ENCODE assay signal across 19 mouse cellular contexts in genomic region chr8:46322833-46323232, GRCm38 (mm10). TPM values are rescaled to one million over a fixed set of nuclear protein-coding genes. Genes with fewer than 3 reads are reported as not detected.
DNase-seq lines count a peak whose midpoint lies in the region; ATAC-seq and TF ChIP-seq lines count a peak whose summit lies in the region.
"Had no signal": no experiment of that assay in that cellular context is flagged by ENCODE, and none has a peak within 500 bp of the region (broad histone marks: within the 10 kb centered on the region; RNA-seq: fewer than 3 reads in every experiment).

No protein-coding gene starts in this region.

- no peak overlapping the region for H3K27ac ChIP-seq in heart, adult 2 months
- no peak overlapping the region for H3K27ac ChIP-seq in layer of hippocampus, adult 2 months
- H3K27ac ChIP-seq in CH12.LX (ENCODE audit: insufficient read depth, low read depth): no peak overlapping the region
- H3K27ac ChIP-seq: macrophage had no signal

- no peaks in the 10 kb centered on the region for H3K4me1 ChIP-seq in heart, adult 2 months (ENCODE audit: control insufficient read depth, insufficient read depth, low read length)
- H3K4me1 ChIP-seq in CH12.LX (ENCODE audit: control insufficient read depth in 1 of 2, insufficient read depth in 2 of 2): no peaks in the 10 kb centered on the region; a peak in 1 of 4 replicates

- no peak overlapping the region for H3K4me2 ChIP-seq in CH12.LX (ENCODE audit: insufficient read depth, low read depth, poor library complexity, severe bottlenecking)
- H3K4me2 ChIP-seq: liver, embryonic 11.5 days had no signal

- DNase-seq in heart, adult 2 months: no peak
- no peak for DNase-seq in heart, adult 11 months
- DNase-seq in layer of hippocampus, adult 2 months (ENCODE audit: low spot score in 2 of 2): no peak
- DNase-seq in layer of hippocampus, postnatal 36 days: no peak
- DNase-seq in CH12.LX (ENCODE audit: extremely low read depth): no peak
- DNase-seq in right cerebral cortex, postnatal 10 days (ENCODE audit: low spot score in 2 of 2): no peak
- DNase-seq in layer of hippocampus, postnatal 14 days (ENCODE audit: low spot score in 2 of 2): no peak
- DNase-seq: adrenal gland, postnatal 25 days; cerebellum, adult 11 months; kidney, postnatal 10 days; right cerebral cortex, postnatal 4 days had no signal

- no peak for TF ChIP-seq POLR2A in heart, adult 2 months (IDR thresholded peaks at IDR 0.05; ENCODE audit: insufficient read depth, low read depth, low read length)
- TF ChIP-seq POLR2A in CH12.LX (IDR thresholded peaks at IDR 0.05; ENCODE audit: low read depth, low read length): no peak

- no peak for TF ChIP-seq EP300 in heart, adult 2 months (IDR thresholded peaks at IDR 0.05; ENCODE audit: insufficient read depth, low read depth, low read length)
- no peak for TF ChIP-seq EP300 in CH12.LX (IDR thresholded peaks at IDR 0.05; ENCODE audit: low read length)

- no peaks in the 10 kb centered on the region for H3K36me3 ChIP-seq in heart, adult 2 months (ENCODE audit: control insufficient read depth, insufficient read depth, low read length)
- H3K36me3 ChIP-seq in CH12.LX (replicated peaks in 1 of 2; ENCODE audit: control insufficient read depth in 1 of 2, insufficient read depth in 1 of 2, low read length in 1 of 2): no peaks in the 10 kb centered on the region

- peak; percentile 49 for TF ChIP-seq CTCF in heart, adult 2 months (IDR thresholded peaks at IDR 0.05)
- peak; percentile 43 for TF ChIP-seq CTCF in layer of hippocampus, adult 2 months (conservative IDR thresholded peaks at IDR 0.05)
- peak in 1 of 2 experiments; percentile 49; a peak in 2 of 4 replicates for TF ChIP-seq CTCF in CH12.LX (conservative IDR thresholded peaks at IDR 0.05 in 1 of 2, IDR thresholded peaks at IDR 0.05 in 1 of 2; ENCODE audit: low read depth in 2 of 2, low read length in 2 of 2)

- peaks cover 6% of the 10 kb centered on the region for H3K9me3 ChIP-seq in CH12.LX (replicated peaks; ENCODE audit: low read length)

- H3K27me3 ChIP-seq in heart, adult 2 months (ENCODE audit: control insufficient read depth, insufficient read depth, low read length): no peaks in the 10 kb centered on the region; the same call in 1 of the 2 replicates
- H3K27me3 ChIP-seq in CH12.LX (replicated peaks): no peaks in the 10 kb centered on the region

- H3K9ac ChIP-seq in heart, adult 2 months (ENCODE audit: low read depth, low read length): no peak overlapping the region
- H3K9ac ChIP-seq in CH12.LX (ENCODE audit: insufficient read depth, low read depth): no peak overlapping the region

- ATAC-seq in erythroblast, adult 5-6 weeks (replicated peaks; ENCODE audit: low FRiP score, poor library complexity, severe bottlenecking): peak; percentile 25; the same call in 1 of the 2 replicates
- ATAC-seq: CD4-positive, CD25-positive, alpha-beta regulatory T cell, adult 4 months had no signal

- intact Hi-C loops in heart, adult 2 months (cut with DNase I): no loop called here

- dilution Hi-C loops in CH12.LX (cut with MboI; ENCODE audit: extremely low pct_ligation_motif_present, extremely low pct_unique_long_range_greater_than_20kb, low sequenced_read_pairs): no loop called here

- 55% methylated on average over 2 of the region's 2 CpGs for WGBS in heart, adult 2 months

- TF ChIP-seq RAD21 in CH12.LX (IDR thresholded peaks at IDR 0.05; ENCODE audit: low read depth, low read length): peak; percentile 44

- no peak overlapping the region for H3K4me3 ChIP-seq in heart, adult 2 months
- no peak overlapping the region for H3K4me3 ChIP-seq in layer of hippocampus, adult 2 months
- H3K4me3 ChIP-seq in CH12.LX (replicated peaks in 1 of 3; ENCODE audit: low read depth in 2 of 3, low read length in 2 of 3, poor library complexity in 1 of 3): no peak overlapping the region

- in situ Hi-C loops in CH12.LX (cut with MboI; ENCODE audit: low pct_ligation_motif_present, low pct_unique_long_range_greater_than_20kb, low sequenced_read_pairs): no loop called here

- no peaks in the 10 kb centered on the region for H3K79me2 ChIP-seq in heart, adult 2 months (replicated peaks; ENCODE audit: control insufficient read depth, insufficient read depth, low read length)
- H3K79me2 ChIP-seq in CH12.LX (replicated peaks; ENCODE audit: control insufficient read depth, extremely low read depth, insufficient read depth, poor library complexity, severe bottlenecking): no peaks in the 10 kb centered on the region

TF ChIP-seq in CH12.LX, 34 proteins besides CTCF, POLR2A, EP300 and RAD21:
- TF ChIP-seq SMC3 (IDR thresholded peaks at IDR 0.05; ENCODE audit: low read depth, low read length) (peak; percentile 27; the same call in 1 of the 2 replicates), E2F4 (IDR thresholded peaks at IDR 0.05; ENCODE audit: insufficient replicate concordance, low read depth, low read length) (no peak)

RNA-seq across cellular contexts. Expression of gene Helt, which starts 28.4 kb away (rescaled TPM):
- 1 to 10 TPM; 1.5 to 2.8 TPM for total RNA-seq in heart, adult 2 months (2021)
- polyA plus RNA-seq in heart, adult 2 months (2012; rRNA removed): 1.3 TPM in 2 replicates
- not detected for total RNA-seq in layer of hippocampus, adult 2 months (2021)
- total RNA-seq in layer of hippocampus, postnatal 36 days (2021): not detected
- total RNA-seq in CH12.LX (2012; rRNA removed) (not detected in 2 replicates), CH12.LX (2014; rRNA removed) (not detected in 2 replicates)
- polyA plus RNA-seq in CH12.LX (2012; ENCODE audit: insufficient read length, low read depth): not detected in 2 replicates
- not detected in 2 replicates for total RNA-seq in erythroblast, adult 5-6 weeks (2015; ENCODE audit: low replicate concordance)
- total RNA-seq in erythroblast, adult 5-6 weeks (2017; ENCODE audit: low replicate concordance): not detected in 2 replicates
- total RNA-seq in layer of hippocampus, postnatal 14 days (2021): not detected
- total RNA-seq: adrenal gland, postnatal 25 days; granulocyte monocyte progenitor cell, adult 5-6 weeks; hematopoietic stem cell, adult 5-6 weeks; left cerebral cortex, adult 18-20 months had no signal
- polyA plus RNA-seq: CD4-positive, CD25-positive, alpha-beta regulatory T cell, adult 4 months; liver, embryonic 11.5 days; macrophage; stomach, embryonic 16.5 days had no signal
